Mouse (Mus musculus) forebrain, embryonic 12.5 days (tissue): ENCODE measurements at regions not wholly inside any gene's neighbourhood (a gene's known extent, or its start where the extent isn't known, plus 50 kb on each side); places are given as distances from the start of the nearest gene placed in this dataset.

Source experiments
- ATAC-seq: fragments of 200-750 bp; cut with Nextera tagmentation; 2 replicates; pipeline ENCODE4 v1.8.0; 2017; ENCODE audit warnings: moderate TSS enrichment; ENCODE audit not compliant: low FRiP score
- H3K27ac ChIP-seq: fragments of 300-500 bp; sonication (generic); 2 replicates; pipeline ENCODE4 v1.5.1; 2016; ENCODE audit warnings: mild to moderate bottlenecking
- H3K27me3 ChIP-seq: fragments of 300-500 bp; sonication (generic); 2 replicates; pipeline ENCODE4 v1.6.1; 2016; ENCODE audit warnings: mild to moderate bottlenecking
- H3K36me3 ChIP-seq: fragments of 300-500 bp; sonication (generic); replicated peaks from 2 replicates; pipeline ENCODE4 v1.6.1; 2016; ENCODE audit warnings: mild to moderate bottlenecking
- H3K4me1 ChIP-seq: fragments of 300-500 bp; sonication (generic); 2 replicates; pipeline ENCODE4 v1.6.1; 2016
- H3K4me2 ChIP-seq: fragments of 300-500 bp; sonication (generic); 2 replicates; pipeline ENCODE4 v1.6.1; 2016; ENCODE audit warnings: mild to moderate bottlenecking, moderate library complexity
- H3K4me3 ChIP-seq: fragments of 300-500 bp; sonication (generic); replicated peaks from 2 replicates; pipeline ENCODE4 v1.5.1; 2016; ENCODE audit warnings: mild to moderate bottlenecking
- H3K9ac ChIP-seq: fragments of 300-500 bp; sonication (generic); 2 replicates; pipeline ENCODE4 v1.6.1; 2016; ENCODE audit warnings: mild to moderate bottlenecking
- H3K9me3 ChIP-seq: fragments of 300-500 bp; sonication (generic); 2 replicates; pipeline ENCODE4 v1.6.1; 2016
- WGBS: fragments of 180-500 bp; shearing (Covaris S2); methylation state at CpG from one replicate; pipeline ENCODE4 v1.1.7; 2016; 5-methylcytosine and 5-hydroxymethylcytosine counted together

DNA sequence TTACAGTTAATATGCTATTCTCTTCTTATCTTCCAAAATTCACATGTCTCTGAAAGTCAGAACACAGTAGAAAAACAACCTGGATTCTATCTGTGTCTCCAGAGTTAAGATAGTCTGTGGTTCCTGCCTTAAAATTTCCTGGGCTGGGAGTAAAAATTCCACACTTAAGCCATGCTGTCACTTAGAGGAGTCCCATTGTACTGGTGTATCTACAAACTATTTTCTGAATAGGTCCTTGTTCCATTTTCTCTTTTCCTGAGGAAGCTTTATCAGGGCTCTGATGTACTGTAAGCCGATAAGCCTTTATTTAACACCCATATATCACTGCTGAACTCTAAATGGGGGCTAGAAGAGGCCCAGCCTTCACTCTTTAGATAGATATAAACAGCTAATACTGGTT, 1171.1 kb downstream of the Efnb2 start:
- Histone ChIP-seq H3K36me3 (no peaks in the 10 kb centered on the region), H3K4me1 (no peaks in the 10 kb centered on the region), H3K4me3 (no peak overlapping the region), H3K27me3 (no peaks in the 10 kb centered on the region), H3K9me3 (no peaks in the 10 kb centered on the region), H3K9ac (no peak overlapping the region), H3K4me2 (no peak overlapping the region), H3K27ac (no peak overlapping the region)
- 87% methylated on average over 1 of the region's 1 CpGs for WGBS
- ATAC-seq: no peak

DNA sequence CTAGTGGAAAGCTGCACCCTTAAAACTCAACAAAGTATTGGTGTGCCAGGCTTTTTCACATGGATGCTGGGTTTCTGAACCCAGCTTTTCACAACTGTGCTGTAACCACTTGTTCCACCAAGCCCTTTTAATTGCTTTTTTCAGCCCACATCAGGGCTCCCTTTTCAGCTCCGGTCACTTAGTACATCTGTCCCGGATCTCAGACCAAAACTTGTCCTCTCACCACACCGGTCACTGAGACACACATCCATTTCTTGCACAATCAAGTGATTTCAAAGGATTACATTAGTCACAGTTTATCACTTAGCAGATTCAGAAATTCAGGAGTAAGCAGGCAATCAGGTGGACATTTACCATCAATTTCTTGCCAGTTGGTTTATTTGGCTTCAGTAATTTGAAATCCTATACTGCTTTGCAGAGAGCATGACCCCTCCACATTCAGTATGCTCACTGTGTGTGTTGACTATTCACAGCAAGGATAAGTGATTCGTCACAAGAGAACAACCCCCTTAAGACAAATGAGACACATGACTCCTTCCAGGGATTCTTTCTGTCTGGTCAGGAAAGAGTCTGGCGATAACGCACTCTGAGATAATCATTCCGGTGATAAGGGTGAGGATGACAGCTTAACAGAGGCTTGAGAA, 1188.8 kb downstream of the Efnb2 start:
- Histone ChIP-seq H3K9me3 (no peaks in the 10 kb centered on the region), H3K27me3 (no peaks in the 10 kb centered on the region), H3K27ac (no peak overlapping the region), H3K36me3 (no peaks in the 10 kb centered on the region), H3K4me2 (no peak overlapping the region), H3K4me1 (peaks cover 4% of the 10 kb centered on the region), H3K9ac (no peak overlapping the region), H3K4me3 (no peak overlapping the region)
- WGBS: 59% methylated on average over 7 of the region's 7 CpGs
- ATAC-seq: no peak; the same call in 1 of the 2 replicates

DNA sequence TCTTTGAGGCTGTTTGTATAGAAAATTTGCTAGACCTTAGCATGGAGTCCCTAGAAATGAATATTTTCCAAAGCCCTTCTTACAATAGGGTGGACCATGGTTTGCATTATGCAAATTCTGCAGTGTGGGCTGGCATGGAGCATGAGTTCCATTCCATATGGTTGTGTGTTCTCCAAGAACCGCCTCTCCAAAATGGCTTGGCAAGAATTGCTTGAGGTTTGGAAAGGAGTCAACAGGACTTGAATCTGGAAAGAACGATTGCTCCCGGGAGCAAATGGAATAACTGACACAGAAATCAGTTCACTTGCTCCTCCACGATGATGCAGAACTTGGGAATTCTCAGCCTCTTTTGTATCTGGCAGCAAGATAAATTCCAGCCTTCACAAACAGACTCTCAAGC, 1191.8 kb downstream of the Efnb2 start:
- ATAC-seq: no peak
- H3K4me3 ChIP-seq: no peak overlapping the region
- H3K36me3 ChIP-seq: no peaks in the 10 kb centered on the region
- no peaks in the 10 kb centered on the region for H3K9me3 ChIP-seq
- no peaks in the 10 kb centered on the region for H3K27me3 ChIP-seq
- no peak overlapping the region for H3K9ac ChIP-seq
- H3K4me1 ChIP-seq: peaks cover 4% of the 10 kb centered on the region
- H3K27ac ChIP-seq: no peak overlapping the region
- no peak overlapping the region for H3K4me2 ChIP-seq
- 93% methylated on average over 4 of the region's 4 CpGs for WGBS

DNA sequence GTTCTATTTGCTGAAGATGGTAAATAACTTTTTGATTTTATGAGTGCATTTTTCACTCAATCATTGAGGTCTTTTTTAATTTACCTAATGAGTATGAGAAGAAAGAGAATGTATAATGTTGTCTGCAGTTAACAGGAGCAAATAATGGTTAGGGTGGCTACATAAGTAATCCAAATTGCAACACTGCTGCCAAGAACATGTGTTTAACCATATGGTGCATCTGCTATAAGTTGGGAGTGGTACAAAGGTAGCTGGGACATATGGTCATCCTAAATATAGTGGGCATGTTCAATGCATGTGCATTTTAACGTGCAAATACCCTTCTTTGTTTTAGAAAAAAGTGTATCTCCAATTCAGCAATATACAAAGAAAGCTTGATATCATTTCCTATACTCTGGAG, 1198.2 kb downstream of the Efnb2 start:
- WGBS: 74% methylated on average over 1 of the region's 1 CpGs
- no peak overlapping the region for H3K27ac ChIP-seq
- H3K4me3 ChIP-seq: no peak overlapping the region
- H3K4me2 ChIP-seq: no peak overlapping the region
- no peaks in the 10 kb centered on the region for H3K27me3 ChIP-seq
- no peaks in the 10 kb centered on the region for H3K4me1 ChIP-seq
- H3K9me3 ChIP-seq: no peaks in the 10 kb centered on the region
- H3K36me3 ChIP-seq: no peaks in the 10 kb centered on the region
- no peak for ATAC-seq
- H3K9ac ChIP-seq: no peak overlapping the region

DNA sequence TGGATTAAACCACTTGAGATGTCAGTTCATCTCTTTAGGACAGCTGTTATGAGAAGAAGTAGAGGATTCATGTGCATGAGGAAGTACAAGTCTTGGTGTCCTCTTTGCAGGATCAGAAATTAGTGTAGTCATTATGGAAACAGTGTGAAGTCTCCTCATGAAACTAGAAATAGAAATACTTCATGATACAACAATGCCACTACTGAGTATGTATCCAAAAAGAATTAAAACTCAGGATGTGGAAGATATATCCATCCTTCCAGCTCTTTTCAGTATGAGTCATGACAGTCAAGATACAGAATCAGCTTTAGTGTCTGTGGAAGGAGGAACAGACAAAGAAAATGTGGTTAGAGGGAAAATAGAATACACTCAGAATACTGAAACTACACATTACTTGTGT, 1211.7 kb downstream of the Efnb2 start:
- Histone ChIP-seq H3K9ac (no peak overlapping the region), H3K4me3 (no peak overlapping the region), H3K4me1 (no peaks in the 10 kb centered on the region), H3K36me3 (no peaks in the 10 kb centered on the region), H3K27ac (no peak overlapping the region), H3K9me3 (no peaks in the 10 kb centered on the region), H3K4me2 (no peak overlapping the region), H3K27me3 (no peaks in the 10 kb centered on the region)
- no peak for ATAC-seq

DNA sequence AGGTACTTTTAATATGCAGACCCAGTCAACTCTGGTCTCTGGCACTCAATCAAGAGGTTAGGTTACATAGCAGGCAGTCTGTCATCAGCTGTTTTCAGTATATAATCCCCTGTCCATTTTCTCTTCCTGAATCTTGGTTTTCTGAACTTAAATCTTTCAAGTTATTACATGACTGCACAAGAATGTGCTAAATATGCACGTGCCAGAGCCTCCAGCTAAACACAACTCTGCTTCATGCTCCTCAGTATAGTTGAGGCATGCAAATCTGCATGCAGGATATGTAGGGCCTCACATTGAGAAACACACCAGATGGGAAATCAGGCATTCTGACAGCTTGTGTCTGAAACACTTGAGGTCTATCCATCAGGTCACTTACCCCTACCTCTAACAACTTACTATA, 1214.0 kb downstream of the Efnb2 start:
- ATAC-seq: no peak
- no peak overlapping the region for H3K27ac ChIP-seq
- H3K4me3 ChIP-seq: no peak overlapping the region
- no peaks in the 10 kb centered on the region for H3K9me3 ChIP-seq
- no peak overlapping the region for H3K4me2 ChIP-seq
- 54% methylated on average over 1 of the region's 1 CpGs for WGBS
- no peaks in the 10 kb centered on the region for H3K36me3 ChIP-seq
- H3K4me1 ChIP-seq: no peaks in the 10 kb centered on the region
- no peaks in the 10 kb centered on the region for H3K27me3 ChIP-seq
- H3K9ac ChIP-seq: no peak overlapping the region

DNA sequence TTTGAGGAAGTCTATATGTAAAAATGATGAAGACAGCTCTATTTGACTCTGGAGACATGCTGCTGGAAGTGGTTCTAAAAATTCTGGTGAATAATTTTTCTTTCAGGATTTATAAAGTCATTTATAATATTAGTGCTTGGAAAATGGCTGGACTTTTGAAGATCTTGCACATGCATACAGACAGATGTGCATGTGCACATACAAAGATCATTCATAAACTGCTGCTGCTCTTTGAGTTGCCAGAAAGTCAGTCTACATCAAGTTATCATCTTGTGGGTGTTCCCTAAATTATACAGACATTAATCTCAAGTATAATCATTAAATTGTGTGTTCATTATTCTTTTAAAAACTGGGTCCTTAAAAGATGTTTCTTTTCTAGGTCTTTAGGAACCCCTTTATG, 1220.2 kb downstream of the Efnb2 start:
- Histone ChIP-seq H3K9me3 (no peaks in the 10 kb centered on the region), H3K4me2 (no peak overlapping the region), H3K9ac (no peak overlapping the region), H3K4me1 (peaks cover 8% of the 10 kb centered on the region; the same call in 1 of the 2 replicates), H3K4me3 (no peak overlapping the region), H3K27ac (no peak overlapping the region), H3K36me3 (no peaks in the 10 kb centered on the region), H3K27me3 (no peaks in the 10 kb centered on the region)
- ATAC-seq: no peak

DNA sequence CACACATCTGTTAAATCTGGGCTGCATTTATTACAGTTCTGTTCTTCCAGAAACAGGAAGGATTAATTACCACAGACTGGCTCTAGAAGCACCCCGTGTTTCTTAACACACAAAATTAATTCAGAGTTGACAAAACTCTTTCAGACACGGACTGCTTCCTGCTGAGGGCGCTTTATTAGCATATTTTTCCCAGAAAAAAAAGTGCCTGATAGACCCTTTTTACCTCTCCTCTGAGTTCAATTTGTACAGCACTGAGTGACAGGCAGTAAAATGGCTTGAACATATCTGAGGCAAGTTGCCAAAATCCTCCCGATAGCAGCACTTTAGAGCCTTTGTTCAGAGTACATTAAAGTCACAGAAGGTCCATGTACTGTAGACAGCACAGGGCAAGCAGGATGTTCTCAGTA, 1220.8 kb downstream of the Efnb2 start:
- H3K36me3 ChIP-seq: no peaks in the 10 kb centered on the region
- peak; percentile 97 for ATAC-seq
- no peak overlapping the region for H3K4me2 ChIP-seq
- WGBS: 3% methylated on average over 4 of the region's 4 CpGs
- H3K9ac ChIP-seq: no peak overlapping the region
- H3K27ac ChIP-seq: 0 out of 2 replicates have a peak overlapping the region, but pooled peaks have one; percentile 50
- H3K9me3 ChIP-seq: no peaks in the 10 kb centered on the region
- H3K4me3 ChIP-seq: no peak overlapping the region
- no peaks in the 10 kb centered on the region for H3K27me3 ChIP-seq
- H3K4me1 ChIP-seq: peaks cover 8% of the 10 kb centered on the region; the same call in 1 of the 2 replicates

DNA sequence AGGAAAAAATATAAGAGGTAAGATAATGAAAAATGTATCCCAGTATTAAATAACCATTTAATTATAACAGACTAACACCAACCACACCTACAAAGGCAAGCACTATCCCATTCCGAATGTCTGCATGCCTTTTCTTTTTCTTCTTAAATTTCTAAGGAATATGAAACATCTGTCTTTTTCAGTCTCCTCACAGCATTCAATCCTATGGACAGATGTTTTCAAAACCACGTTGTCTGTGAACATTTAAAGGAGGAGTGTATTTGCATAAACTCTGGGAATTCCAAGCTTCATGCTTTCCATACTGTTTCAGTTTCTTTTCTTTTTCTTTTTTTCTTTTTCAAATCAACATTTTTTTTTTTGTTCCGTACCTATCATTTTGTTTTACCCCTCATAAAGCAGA, 1221.2 kb downstream of the Efnb2 start:
- Histone ChIP-seq H3K27ac (no peak overlapping the region), H3K9me3 (no peaks in the 10 kb centered on the region), H3K9ac (no peak overlapping the region), H3K4me2 (no peak overlapping the region), H3K27me3 (no peaks in the 10 kb centered on the region), H3K4me1 (peaks cover 8% of the 10 kb centered on the region; the same call in 1 of the 2 replicates), H3K36me3 (no peaks in the 10 kb centered on the region), H3K4me3 (no peak overlapping the region)
- peak; percentile 39 for ATAC-seq
- WGBS: 10% methylated on average over 3 of the region's 3 CpGs

DNA sequence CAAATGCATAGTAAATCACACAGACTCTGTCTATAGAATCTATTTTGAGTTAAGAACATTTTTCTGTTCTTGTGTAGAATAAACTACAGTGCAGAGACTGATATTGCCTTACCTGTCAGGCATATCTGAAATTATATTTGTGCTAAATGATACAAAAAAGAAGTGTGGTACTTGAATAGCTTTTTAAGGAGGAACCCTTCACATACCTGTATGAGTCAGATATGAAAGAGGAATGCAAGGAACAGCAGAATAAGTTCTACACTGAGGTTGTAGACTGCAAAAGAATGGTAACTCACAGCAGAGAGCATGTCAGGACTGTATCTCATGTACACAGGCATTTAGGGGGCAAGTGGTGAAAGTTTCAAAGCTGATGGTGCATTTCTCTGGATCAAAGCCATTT, 1230.6 kb downstream of the Efnb2 start:
- Histone ChIP-seq H3K4me2 (no peak overlapping the region), H3K27me3 (no peaks in the 10 kb centered on the region)

DNA sequence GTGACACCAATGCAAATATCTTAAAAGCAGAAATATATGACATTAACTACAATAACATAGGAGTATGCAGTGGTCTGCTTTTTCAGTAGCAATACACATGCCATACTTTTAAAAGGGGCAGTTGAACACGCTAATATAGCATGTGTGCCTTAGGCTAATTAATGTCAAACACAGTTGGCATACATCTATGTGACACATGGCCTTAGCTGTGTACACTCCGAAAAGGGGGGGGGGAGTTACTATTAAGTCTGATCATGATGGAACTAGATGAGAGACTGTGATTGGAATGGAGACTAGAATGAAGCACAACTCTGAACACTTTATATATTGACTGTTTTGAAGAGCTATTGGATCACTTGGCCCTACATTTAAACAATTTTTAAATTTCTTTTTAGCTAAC, 1262.9 kb downstream of the Efnb2 start:
- H3K4me1 ChIP-seq: no peaks in the 10 kb centered on the region
- H3K4me2 ChIP-seq: no peak overlapping the region
- H3K9ac ChIP-seq: no peak overlapping the region
- no peaks in the 10 kb centered on the region for H3K27me3 ChIP-seq
- no peak overlapping the region for H3K27ac ChIP-seq
- H3K4me3 ChIP-seq: no peak overlapping the region
- no peaks in the 10 kb centered on the region for H3K9me3 ChIP-seq
- 88% methylated on average over 2 of the region's 2 CpGs for WGBS
- no peaks in the 10 kb centered on the region for H3K36me3 ChIP-seq
- ATAC-seq: no peak

More for the DNA sequence above, 1230.6 kb downstream of the Efnb2 start:
- Histone ChIP-seq H3K9me3 (no peaks in the 10 kb centered on the region), H3K4me3 (no peak overlapping the region), H3K4me1 (no peaks in the 10 kb centered on the region), H3K9ac (no peak overlapping the region), H3K36me3 (no peaks in the 10 kb centered on the region), H3K27ac (no peak overlapping the region)
- ATAC-seq: no peak

DNA sequence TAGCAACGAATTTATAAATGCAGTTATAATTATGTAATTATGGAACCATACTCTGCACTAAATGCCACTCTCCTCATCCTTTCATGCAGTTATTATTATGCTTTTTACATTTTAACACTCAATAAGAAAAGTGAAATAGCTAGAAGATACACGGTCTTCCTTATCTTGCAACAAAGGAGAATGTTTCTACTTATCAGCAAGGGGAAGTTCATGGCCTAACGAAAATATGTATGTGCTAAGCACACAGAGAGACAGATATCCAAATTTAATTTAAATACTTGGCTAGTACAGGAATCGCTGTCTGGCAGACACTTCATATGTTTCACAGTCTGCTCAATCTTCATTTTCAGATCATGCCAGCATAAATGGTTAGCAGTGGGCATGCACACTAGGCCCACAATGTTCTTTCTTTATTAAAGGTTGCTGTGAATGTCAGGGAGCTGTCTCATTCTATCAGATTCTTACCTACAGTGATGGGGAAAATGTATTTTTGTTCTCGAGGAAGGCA, 1263.6 kb downstream of the Efnb2 start:
- no peaks in the 10 kb centered on the region for H3K36me3 ChIP-seq
- WGBS: 80% methylated on average over 5 of the region's 5 CpGs
- no peak overlapping the region for H3K27ac ChIP-seq
- no peak for ATAC-seq
- no peaks in the 10 kb centered on the region for H3K9me3 ChIP-seq
- H3K4me1 ChIP-seq: no peaks in the 10 kb centered on the region
- no peaks in the 10 kb centered on the region for H3K27me3 ChIP-seq
- H3K4me3 ChIP-seq: no peak overlapping the region
- no peak overlapping the region for H3K4me2 ChIP-seq
- H3K9ac ChIP-seq: no peak overlapping the region
